Mouse (Mus musculus) thymus, postnatal 0 days (tissue): ENCODE results near the gene Slc43a2. TPM values are rescaled to one million over a fixed set of nuclear protein-coding genes. Genes with fewer than 3 reads are reported as not detected.

ENCODE experiments used
- DNase-seq: peaks from one replicate; pipeline ENCODE4 v3.0.0-alpha.2; 2015; ENCODE audit warnings: low spot score
- polyA plus RNA-seq: library from polyadenylated mRNA; unstranded; fragments of >200 nt; fragmentation: Nextera tagmentation; extraction: Ambion mirVana; gene quantifications from 2 replicates; pipeline ENCODE4 v1.2.1, GENCODE M21; 2015

Gene Slc43a2
- polyA plus RNA-seq, result 33.2 and 33.6 TPM in 2 replicates

- DNase-seq, result peak; percentile 96
Measured at GRCm38 (mm10) chr11:75531469-75532242, at the start of gene Slc43a2. Gene Slc43a2, plus strand, starts transcription at chr11:75531694.

- no peak for DNase-seq
Measured at GRCm38 (mm10) chr11:75486192-75486591, 45.3 kb upstream of the Slc43a2 start.

GRCm38 (mm10) chr11:75486601-75487285 lies 44.8 kb upstream of the Slc43a2 start, which contains the start of gene Prpf8:
Gene Prpf8, plus strand, starts transcription at chr11:75486816.
- DNase-seq, result peak; percentile 96

GRCm38 (mm10) chr11:75487496-75487895 lies 44.0 kb upstream of the Slc43a2 start:
- DNase-seq, result no peak

- DNase-seq, result no peak
Measured at GRCm38 (mm10) chr11:75494296-75495049, 37.0 kb upstream of the Slc43a2 start.

- no peak for DNase-seq
Measured at GRCm38 (mm10) chr11:75498126-75498525, 33.4 kb upstream of the Slc43a2 start.

- DNase-seq, result no peak
Measured at GRCm38 (mm10) chr11:75508162-75508561, 23.3 kb upstream of the Slc43a2 start.

GRCm38 (mm10) chr11:75508904-75509303 lies 22.6 kb upstream of the Slc43a2 start:
- no peak for DNase-seq

- DNase-seq, result no peak
Measured at GRCm38 (mm10) chr11:75509741-75510626, 21.5 kb upstream of the Slc43a2 start, which contains the start of gene Rilp. Gene Rilp, plus strand, starts transcription at chr11:75510094.

- DNase-seq, result peak; percentile 93
Measured at GRCm38 (mm10) chr11:75510627-75510993, 20.9 kb upstream of the Slc43a2 start.

- DNase-seq, result no peak
Measured at GRCm38 (mm10) chr11:75511213-75511612, 20.3 kb upstream of the Slc43a2 start.

- no peak for DNase-seq
Measured at GRCm38 (mm10) chr11:75512301-75513018, 19.0 kb upstream of the Slc43a2 start.

GRCm38 (mm10) chr11:75513336-75513735 lies 18.2 kb upstream of the Slc43a2 start, which contains the start of gene Scarf1:
Gene Scarf1, plus strand, starts transcription at chr11:75513540.
- DNase-seq, result no peak

GRCm38 (mm10) chr11:75515186-75515585 lies 16.3 kb upstream of the Slc43a2 start:
- no peak for DNase-seq

GRCm38 (mm10) chr11:75519834-75520633 lies 11.5 kb upstream of the Slc43a2 start:
- no peak for DNase-seq

- DNase-seq, result no peak
Measured at GRCm38 (mm10) chr11:75521609-75522008, 9.9 kb upstream of the Slc43a2 start.

- no peak for DNase-seq
Measured at GRCm38 (mm10) chr11:75522793-75523192, 8.7 kb upstream of the Slc43a2 start.

GRCm38 (mm10) chr11:75525531-75526125 lies 5.9 kb upstream of the Slc43a2 start:
- DNase-seq, result no peak

GRCm38 (mm10) chr11:75526943-75527342 lies 4.6 kb upstream of the Slc43a2 start:
- DNase-seq, result no peak
